Mouse (Mus musculus): ENCODE measurements around the gene Napepld.
"Not testable (repeated sequence)": the region's sequence is repeated elsewhere in the genome, so short reads cannot be mapped to it uniquely, and the experiment has no call there.

The Napepld gene

DNA sequence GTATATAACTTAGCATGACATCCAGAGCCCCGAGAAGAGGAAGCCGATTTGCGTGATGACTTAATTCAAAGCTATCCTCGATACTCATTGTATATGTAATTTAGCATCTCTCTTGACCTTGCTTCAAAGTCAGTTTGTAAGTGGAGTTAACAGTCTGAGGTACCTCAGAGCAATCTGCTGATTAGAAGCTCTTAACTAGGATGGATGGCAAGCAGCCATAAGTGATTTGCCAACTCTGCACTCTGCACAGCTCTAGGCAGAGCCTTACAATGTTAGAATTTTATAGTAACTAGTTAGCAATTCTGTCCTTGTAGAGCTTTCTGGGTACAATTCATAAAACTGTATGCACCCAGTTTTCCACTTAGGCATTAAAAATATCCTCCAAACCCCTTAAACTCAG is 5.3 kb upstream of the Napepld start:
- DNase-seq (ENCODE audit: low read depth, low spot score) = no peak

DNA sequence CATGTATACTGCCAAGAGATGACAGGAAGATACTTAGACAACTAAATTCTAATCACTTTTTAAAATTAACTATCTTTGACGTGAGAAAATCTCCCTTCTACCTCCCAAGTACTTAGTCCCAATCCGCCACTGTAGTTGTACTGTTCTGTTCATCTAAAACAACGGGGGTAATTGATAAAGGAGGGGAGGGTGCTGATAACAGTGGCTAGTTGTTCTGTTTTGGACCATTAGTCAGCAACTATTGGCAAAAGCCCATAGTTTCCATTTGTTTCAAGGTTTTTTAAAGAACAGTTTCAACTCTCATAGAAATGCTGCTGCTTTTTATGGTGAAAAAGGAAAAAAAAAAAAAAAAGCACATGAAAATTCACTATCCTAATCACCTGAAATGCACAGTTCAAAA is 2.5 kb upstream of the Napepld start:
- DNase-seq (ENCODE audit: low read depth, low spot score) = no peak

DNA sequence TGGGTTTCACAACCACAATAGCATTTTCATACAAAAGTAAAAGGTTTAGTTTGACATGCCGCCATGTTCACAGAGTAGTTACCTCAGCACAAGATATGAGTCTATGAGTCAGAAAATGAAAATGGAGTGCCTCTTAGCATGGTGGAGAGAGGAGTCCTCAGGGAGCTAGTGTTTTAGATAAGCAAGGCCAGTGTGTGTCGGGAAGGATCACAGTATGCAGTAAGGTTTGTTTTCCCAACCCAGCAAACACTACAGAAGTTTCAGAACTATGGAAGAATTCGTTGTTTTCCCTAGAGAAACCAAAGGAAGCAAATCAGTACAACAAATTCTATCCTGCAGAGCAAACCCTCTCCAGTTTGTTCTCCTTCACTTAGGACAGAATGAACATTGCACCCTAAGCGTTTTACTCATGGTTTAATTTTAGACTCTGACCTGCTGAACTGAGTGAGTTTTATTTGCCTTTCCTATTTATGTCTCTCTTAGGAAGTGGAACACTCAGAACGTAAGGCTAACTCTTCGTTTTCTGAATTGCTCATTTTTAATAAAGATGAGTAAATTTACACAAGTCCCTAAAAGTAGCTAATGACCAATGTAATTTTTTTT is 1.8 kb upstream of the Napepld start:
- DNase-seq (ENCODE audit: low read depth, low spot score) = no peak

DNA sequence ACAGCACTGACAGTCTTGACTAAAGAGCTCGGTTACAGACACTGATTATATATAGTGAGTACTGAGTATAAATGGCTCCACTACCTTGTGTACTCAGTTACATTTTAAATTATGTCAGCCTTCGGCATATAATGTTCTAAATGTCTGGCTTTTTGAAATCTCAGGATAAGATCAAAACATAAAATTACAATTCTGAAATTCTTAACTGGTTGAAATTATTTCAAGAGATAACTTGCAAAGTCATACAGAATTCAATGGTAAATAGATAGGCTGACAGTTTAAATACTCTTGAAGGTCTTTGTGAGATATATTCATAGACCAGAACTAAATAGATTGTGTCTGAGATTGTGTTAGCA is 791 bp upstream of the Napepld start:
- DNase-seq (ENCODE audit: low read depth, low spot score) = no peak

DNA sequence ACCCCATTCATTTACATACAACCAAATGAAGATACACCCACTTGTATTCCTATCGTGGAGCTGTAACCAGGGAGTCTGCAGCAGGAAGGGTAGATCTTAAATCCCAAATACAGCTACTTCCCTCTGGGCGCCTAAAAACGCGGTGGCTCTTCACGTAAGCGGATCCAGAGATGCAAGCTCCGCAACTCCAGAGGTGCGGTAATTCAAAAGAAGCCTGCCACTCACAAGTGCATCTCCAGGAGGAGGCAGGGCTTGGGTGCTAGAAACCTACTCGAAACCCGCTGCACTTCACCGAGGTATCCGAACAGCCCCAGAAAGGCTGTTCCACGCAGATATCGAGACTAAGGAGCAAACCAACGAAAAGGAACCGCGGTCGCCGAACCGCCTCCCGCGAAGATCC is 262 bp downstream of the Napepld start:
- no peak for DNase-seq (ENCODE audit: low read depth, low spot score)

DNA sequence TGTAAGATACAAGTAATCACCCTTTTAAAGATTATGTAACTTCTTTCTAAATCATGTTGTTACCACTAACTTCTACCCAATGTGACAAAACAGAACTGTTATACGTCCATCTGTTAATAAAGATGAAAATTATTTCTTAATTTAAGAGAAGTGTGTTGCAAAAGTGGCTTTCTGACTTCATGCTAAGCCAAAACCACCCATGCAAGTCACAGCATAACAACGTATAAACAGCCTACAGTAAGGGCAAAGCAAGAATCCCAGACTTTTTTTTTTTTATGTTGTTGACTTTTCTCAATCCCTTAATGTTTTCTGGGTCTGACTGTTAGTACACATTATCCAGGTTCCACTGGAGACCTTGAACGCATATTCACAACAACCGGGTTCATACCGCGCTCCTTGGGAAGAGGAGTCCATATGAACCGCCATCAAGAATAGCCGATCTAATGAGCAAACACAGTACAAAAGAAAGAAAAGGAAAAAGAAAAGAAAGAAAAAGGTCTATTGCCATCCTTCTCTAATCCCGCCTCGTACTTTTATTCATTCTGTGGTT is 849 bp downstream of the Napepld start:
- DNase-seq (ENCODE audit: low read depth, low spot score) = no peak

DNA sequence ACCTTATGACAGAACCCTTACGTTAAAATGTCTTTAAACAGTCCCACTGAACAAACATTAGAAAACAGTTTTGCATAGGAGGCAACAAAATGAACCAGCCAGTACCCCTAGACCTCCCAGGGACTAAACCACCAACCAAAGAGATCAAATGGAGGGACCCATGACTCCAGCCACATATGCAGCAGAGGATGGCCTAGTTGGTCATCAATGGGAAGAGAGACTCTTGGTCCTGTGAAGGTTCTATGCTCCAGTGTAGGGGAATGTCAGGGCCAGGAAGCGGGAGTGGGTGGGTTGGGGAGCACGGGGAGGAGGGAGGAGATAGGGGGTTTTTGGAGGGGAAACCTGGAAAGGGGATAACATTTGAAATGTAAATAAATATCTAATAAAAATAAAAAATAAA is 1.6 kb downstream of the Napepld start:
- not testable (repeated sequence) for DNase-seq (ENCODE audit: low read depth, low spot score)

DNA sequence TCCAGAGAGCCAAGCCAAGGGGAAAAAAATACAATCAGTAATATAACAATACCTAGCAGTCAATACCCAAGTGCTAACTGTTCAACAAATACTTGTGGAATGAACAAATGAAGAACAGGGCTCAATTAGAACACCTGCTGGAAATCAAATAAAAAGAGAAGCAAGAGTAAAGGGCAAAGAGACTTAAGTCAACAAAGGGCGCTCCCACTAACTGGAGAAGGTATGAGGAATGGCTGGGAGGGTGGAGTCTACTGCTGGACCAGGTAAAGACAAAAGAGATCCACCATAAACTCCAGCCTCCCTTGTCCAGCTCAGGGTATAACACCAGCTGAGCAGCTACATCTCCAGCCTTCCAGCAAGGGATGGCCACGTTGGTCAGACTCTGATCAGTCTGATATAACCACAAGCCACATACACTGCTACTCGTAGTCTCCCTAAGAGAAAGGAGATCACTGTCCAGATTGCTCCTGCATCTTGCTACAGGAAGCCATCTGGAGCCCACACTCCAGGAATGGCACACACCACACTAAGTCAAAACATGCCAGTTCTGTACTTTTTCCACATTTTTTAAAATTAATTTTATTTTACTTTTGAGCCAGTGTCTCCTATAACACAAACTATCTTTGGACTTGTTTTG is 6.2 kb downstream of the Napepld start:
- DNase-seq (ENCODE audit: low read depth, low spot score) = no peak

DNA sequence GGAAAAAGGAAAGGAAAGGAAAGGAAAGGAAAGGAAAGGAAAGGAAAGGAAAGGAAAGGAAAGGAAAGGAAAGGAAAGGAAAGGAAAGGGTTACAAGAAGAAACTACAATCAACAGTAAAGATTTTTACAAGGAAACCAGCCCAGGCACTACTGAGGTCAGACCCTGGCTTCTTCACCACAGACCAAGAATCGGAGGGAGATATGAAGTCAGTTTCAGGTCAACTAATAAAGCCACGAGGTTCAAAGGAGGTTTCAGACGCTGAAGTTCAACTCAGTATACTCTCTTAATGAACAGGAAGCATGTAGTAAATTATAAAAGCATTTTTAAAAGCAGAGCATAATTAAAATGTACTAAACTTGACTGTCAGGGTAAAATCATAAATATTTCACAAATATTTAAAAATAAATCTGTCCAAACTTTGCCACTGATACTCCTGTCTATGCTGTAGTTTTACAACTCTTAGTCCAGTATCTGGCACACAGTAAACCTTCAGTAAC is 7.8 kb downstream of the Napepld start:
- DNase-seq (ENCODE audit: low read depth, low spot score) = no peak

DNA sequence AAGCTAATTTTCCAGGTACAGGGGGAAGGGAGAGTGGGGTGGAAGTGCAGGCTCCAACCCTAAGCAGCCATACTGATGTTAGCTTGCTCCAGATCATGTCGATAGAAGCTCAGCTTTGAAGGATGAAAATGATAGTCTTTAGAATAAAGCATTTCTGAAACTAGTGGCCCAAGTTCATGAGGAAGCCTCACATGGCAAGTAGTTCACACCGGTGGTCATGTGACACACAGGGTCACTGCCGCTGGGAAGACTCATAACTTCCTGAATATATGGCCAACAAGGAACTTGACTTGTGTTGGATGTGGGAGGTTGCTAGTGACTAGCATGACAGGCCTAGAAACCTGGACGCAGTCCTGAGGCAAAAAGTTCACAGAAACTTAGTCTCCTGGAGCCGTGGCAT is 9.0 kb downstream of the Napepld start:
- no peak for DNase-seq (ENCODE audit: low read depth, low spot score)

DNA sequence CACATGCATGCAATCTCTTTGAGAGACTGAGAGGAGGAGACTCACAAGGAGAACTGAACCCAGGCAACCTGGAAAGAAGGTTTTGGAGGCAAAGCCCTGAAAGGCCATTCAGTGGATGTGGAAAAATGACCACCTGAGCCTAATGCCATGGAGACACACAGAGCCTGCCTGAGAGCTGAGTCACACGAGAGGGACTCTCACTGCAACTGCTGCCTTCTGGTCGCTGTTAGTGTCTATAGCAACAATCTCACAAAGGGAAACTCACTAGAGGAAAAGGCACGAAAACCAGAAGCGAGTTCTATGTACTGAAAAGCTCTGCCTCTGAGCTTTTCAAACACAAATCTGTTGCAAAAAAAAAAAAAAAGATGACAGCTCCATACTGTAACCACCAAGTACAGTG is 14.2 kb downstream of the Napepld start:
- DNase-seq (ENCODE audit: low read depth, low spot score) = no peak

DNA sequence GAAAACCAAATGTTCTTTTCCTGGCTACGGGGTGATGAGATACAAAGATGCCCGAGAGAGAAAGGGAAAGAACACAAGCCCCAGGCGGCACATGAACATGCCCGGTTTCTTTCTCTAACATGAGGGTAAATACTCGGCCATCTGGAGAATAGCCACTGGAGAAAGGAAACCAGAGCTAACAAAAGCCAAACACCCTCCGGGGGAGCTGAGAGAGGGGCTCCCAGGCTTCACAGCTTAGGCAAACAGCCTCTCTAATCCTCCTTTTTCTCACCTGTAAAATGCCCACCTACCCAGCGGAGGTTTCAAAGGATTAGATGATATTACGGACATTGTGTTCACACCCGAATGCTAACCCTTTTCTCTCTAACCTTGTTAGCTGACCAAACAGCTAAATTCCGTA is 16.2 kb downstream of the Napepld start:
- DNase-seq (ENCODE audit: low read depth, low spot score) = no peak

DNA sequence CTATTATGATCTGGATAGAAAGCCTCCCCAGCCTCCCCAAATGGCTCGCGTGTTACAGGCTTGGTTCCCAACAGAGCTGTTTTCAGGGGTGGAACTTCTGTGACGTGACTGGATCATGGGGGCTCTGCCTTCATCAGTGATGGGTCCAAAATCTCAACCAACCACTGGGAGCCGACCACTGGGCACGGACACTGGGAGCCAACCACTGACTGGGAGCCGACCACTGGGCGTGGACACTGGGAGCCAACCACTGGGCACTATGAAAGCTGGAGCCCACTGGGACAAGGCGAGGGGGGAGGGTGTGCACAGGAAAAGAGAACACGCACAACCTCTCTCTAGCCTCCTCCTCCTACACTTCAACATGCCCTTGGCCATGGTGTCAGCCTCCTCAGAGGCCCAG is 17.4 kb downstream of the Napepld start:
- DNase-seq (ENCODE audit: low read depth, low spot score) = no peak

DNA sequence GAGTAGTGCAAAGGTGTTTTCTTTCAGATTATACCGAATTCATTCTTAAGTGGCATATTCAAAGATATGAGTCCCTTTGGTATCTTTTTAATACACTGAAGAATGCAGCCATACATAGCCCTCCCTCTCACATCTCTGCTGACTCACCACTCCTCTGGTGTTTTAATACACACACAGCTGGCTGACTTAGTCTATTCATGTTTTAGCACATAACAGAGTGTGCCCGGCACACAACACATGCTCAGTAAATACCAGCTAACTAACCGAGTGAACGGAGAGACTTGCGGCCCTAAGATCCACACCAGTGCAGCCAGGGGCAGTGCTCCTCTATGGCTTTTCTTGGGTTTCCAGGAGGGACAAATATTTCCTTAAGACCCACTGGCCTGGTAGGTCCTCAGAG is 20.3 kb downstream of the Napepld start:
- DNase-seq (ENCODE audit: low read depth, low spot score) = no peak

DNA sequence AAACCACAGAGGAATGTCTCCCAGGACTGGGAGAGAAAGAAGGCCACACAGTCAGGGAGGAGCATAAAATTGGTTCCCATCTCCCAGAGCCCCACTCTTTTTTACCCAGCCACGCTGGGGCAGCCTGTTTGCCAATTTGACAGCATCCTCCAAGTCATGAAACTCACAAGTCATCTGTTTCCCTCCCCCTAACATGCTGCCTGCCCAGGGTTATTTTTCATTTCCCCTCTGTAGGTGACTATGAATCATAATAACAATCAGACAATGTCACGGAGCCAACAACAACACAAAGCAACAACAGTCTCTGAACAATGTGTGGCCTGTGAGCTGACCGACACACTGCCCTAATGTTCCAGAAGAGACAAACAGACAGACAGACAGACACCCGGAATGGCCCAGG is 21.2 kb downstream of the Napepld start:
- DNase-seq (ENCODE audit: low read depth, low spot score) = no peak

DNA sequence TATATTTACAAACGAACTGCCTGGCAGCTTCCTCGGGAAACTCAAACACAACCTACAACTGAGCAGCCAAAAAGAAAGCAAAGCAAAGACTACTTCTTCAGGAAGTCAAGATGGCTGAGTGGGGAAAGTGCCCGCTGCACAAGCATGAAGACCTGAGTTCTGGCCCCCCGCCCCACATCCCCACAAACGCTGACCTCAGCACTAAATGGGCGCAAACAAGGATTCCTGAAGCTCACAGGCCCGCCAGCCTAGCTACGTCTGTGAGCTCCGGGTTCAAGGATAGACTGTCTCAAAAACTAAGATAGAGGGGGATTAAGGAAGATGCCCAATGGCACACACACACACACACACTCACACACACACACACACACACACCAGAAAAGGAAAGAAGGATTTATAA is 22.8 kb downstream of the Napepld start:
- no peak for DNase-seq (ENCODE audit: low read depth, low spot score)

DNA sequence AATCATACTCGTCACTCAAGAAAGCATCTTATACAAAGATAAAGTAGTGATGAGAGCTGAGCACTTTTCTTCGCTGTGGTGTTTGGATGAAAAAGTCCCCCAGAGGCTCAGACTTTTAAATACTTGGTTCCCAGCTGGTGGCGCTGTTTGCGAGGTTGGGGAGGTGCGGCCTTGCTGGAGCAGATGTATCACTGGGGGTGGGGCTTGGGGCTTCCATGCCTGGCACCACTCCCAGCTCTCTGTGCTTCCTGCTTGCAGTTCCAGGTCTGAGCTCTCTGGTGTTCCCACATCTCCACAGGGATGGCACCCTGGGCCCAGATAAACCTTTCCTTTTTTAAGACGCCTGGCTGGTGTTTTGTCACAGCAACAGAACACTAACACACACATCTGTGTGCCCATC is 23.3 kb downstream of the Napepld start:
- no peak for DNase-seq (ENCODE audit: low read depth, low spot score)

DNA sequence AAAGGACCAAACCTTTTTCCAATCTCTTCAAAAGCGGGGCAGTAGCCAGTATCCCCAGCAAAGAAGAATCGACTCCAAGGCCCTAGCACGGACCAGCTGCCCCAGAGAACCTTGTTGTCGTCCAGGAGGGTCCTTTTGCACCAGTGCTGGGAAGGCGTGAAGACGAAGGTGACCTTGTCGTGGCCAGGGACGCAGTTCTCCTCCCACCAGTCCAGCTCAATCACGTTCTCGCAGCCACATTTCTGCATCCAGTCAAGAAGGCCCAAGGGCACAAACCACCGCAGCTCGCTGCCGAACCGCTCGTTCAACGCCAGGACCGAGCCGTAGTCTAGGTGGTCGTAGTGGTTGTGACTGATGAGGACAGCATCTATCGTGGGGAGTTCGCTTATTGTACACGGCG is 25.7 kb downstream of the Napepld start:
- DNase-seq (ENCODE audit: low read depth, low spot score) = no peak

DNA sequence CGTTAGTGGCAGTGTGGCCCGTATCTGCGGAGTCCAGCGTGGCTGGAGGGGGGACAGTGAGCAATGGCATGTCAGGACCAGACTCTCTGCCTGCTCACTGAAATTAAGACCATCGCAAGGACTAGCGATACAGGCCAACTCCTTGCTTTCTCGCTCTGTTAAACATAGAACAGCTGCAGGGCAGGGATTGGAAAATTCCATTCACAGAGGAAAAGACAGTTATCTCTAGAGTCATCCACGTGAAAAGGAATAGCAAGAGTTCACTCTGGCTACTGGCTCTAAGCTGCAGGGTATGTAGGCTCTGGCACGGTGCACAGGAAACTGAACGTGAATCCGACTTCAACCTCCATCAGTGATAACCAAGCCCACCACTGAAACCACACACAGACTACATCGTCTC is 26.2 kb downstream of the Napepld start:
- DNase-seq (ENCODE audit: low read depth, low spot score) = no peak

DNA sequence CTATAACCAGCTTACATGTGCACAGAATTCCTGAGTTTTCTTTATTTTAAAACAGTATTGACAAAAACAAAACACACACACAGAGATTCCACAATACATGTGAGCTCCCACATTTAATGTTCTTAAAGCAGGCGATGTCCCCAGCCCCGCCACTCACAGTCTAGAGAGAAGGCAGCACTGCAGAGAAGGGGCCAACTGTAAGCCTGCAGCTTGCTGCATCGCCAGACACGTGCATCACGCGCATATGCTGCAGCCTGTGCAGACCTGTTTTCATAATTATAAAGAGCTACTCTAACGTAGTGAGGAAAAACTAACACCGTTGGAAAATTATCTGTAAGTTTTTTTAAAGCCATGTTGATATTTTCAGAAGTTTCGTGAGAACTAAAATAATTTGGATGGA is 27.5 kb downstream of the Napepld start:
- peak; percentile 10 for DNase-seq (ENCODE audit: low read depth, low spot score)

DNA sequence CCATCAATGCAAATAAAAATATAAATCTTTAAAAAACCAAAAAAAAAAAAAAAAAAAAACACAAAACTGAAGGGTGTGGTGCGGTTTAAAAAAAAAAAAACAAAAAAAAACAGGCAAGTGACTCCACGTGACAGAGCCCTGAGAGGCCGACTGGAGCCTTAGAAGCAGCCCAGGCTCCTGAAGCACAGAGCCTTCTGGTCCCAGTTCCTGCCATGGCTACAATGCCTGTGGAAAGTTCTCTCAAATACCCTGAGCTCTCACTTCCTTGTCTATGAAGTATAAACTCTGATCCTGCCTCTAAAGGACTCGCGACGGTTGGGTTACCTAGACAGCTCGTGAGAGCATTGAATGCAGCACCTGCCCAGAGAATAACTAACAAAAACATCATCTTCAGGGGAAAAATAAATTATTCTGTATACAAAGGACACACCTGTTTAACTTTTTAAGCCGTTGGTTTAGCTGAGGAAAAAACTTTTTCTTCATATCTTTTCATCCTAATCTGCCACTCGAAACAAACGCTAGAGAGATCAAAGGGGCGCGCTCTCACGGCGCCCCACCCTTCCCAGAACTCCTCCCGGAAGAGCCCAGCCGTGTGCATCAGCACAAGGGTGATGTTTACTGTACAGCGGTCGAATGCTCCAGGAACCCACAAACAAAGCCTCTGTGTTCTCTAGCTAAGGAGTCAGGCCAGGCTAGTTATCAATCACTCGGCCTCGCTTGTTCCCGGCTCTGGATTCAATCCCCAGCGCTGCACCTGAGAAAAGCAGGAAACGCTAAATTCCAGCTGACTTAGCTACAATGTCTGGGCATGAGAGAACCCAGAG is 28.2 kb downstream of the Napepld start:
- peak; percentile 68 for DNase-seq (ENCODE audit: low read depth, low spot score)

DNA sequence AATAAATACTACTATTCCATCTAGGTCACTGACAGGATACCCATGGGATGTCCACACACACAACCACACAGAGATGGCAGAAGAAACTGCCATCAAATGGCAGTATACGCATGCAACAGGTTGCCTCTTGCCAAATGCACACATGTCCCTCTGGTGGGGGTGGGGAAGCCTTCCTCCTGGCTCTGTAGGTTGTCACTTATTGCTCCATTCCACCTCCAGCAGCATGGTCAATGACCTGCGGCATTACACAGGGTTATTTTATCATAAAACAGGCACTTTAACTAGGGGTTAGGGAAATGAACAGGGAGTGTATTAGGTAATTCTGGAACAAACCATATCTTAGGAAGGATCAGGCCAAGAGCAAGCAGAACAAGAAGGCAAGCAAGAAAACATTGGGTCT is 31.9 kb downstream of the Napepld start:
- DNase-seq (ENCODE audit: low read depth, low spot score) = no peak

All from CD4-positive, CD25-positive, alpha-beta regulatory T cell, adult 2 months (primary cell).